Mouse (Mus musculus): ENCODE results near the gene Zfp148.
"Not testable (repeated sequence)": the region's sequence is repeated elsewhere in the genome, so short reads cannot be mapped to it uniquely, and the experiment has no call there.

The Zfp148 gene

DNA sequence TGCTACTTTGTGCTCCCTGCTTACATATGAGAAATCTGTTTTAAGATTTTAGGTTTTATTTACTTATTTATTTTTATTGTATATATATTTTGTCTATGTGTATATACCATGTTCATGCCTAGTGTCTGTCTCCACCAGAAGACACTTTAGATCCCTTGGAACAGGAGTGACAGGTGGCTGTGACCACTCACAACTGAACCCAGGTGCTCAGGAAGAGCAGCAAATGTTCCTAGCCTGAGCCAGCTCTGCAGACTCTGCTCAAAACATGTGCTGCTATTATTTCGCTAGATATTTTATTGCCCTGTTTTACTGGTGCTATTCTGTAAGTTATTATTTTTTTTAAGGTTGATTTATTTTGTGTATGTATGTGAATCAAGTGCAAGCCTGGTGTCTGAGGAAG is 78.5 kb downstream of the Zfp148 start:
- no peak for DNase-seq (ENCODE audit: low spot score in 2 of 2)

DNA sequence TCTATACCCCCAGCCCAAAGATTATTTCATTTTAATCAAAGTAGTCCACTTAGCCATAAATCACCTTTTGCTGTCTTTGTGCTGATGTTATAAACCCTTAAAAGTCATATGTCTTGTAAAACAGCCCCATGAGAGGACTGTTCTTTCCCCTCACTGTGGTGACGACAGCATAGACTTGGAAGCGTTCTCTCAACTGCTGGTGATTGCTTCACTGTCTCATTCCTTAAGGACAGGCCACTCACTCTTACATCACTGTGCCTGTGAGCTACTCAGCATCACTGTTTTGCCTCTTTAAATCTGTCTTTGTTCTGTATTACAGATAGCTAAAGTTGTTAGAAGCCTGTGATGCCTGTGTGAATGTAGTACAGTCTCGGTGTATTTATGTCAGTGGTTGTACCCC is 80.8 kb downstream of the Zfp148 start:
- no peak for DNase-seq (ENCODE audit: low spot score in 2 of 2)

DNA sequence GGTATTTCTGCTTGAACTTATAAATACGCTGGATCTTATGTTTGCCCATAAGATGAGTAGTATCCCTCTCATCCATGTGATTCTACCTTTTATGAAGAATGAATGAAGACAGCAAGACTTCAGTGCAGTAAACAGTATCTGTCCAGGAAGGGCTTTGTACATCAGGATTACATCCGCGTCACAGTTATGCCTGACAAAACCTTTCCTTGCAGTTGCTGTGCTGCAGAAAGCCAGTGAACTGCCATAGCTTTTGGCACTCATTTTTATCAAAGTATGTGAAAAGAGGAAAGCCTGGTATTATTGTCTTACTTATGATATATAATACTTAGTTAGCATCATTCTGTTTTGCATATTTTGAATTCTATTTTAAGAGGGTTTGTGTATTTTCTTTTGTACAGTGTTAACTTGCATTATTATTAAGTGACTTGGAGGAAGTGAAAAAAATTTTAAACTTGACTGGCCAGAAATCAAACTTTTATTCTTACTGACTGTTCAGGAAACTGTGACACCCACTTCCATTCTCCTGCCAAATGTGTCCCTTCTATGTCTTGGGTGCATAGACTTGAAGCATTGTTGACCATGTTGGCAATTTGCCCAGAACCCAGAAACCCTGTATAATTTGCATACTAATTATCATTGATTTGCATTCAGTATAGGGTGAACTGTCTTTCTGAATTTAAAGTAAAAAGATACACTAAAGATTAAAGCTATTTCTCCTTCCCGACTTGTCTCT is 84.0 kb downstream of the Zfp148 start:
- DNase-seq (ENCODE audit: low spot score in 2 of 2): no peak

DNA sequence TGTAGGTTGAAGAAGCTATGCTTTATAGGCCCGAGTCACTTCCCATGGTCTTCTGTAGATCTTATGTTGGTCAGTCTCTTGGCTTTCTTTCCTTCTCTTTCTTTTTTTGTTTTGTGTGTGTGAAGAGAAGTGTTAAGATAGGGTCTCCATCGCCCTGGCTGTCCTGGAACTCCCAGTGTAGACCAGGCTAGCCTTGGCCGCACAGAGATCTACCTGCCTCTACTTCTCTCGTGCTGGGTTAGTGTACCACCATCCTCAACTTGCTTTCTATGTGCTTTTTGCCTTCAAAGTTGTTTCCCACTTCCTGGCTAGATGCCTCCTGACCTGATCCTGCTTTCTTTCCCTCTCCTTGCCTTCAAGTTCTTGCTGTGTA is 84.6 kb downstream of the Zfp148 start:
- no peak for DNase-seq (ENCODE audit: low spot score in 2 of 2)

DNA sequence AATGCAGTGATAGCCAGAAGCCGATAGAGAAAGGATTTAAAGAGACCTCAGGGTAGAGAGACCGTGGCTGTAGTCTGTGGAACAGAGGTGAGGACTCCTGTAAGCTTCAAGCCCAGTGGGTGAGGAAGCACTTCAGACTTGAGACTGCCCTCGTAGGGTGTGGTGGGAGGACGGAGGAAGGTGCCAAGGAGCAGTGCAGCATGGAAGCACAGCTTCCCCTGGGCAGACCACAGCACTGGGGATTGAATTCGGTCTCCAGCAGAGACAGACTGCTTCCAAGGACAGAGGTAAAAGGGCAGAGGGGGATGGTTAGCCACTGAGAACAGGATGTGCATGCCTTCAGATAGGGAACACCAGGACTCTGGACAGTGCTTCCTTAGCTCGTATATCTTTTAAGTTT is 86.8 kb downstream of the Zfp148 start:
- DNase-seq (ENCODE audit: low spot score in 2 of 2): no peak

DNA sequence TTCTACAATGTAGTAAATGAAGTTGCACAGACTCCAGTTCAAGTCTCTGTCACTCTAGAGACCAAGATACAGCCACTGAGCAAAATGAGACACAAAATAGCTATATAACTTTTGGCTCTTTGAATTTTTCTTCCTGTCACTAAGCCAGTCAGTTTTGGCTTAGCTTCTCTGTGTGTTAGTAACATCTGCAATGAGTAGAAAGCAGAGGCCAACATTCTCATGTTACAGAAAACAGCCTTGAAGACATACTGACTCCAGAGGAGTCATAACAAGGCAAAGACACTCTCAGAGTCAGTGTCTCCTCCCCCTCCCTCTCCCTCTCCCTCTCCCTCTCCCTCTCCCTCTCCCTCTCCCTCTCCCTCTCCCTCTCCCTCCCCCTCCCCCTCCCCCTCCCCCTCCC is 89.3 kb downstream of the Zfp148 start:
- no peak for DNase-seq (ENCODE audit: low spot score in 2 of 2)

DNA sequence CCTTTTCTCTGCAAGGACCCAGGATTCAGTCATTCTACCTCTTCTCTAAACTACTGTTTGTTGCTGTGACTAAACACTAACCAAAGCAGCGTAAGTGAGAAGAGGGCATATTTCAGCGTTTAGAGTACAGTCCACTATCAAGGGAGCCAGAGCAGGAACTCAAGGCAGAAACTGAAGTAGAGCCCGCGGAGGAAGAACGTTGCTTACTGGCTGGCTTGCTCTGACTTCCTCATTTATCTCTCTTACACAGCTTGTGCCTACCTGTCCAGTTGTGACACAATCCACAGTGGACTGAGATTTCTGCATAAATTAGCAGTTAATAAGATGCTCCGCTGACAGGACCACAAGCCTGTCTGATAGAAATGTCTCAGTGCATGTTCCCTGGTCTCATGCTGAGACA is 93.7 kb downstream of the Zfp148 start:
- DNase-seq (ENCODE audit: low spot score in 2 of 2): no peak

DNA sequence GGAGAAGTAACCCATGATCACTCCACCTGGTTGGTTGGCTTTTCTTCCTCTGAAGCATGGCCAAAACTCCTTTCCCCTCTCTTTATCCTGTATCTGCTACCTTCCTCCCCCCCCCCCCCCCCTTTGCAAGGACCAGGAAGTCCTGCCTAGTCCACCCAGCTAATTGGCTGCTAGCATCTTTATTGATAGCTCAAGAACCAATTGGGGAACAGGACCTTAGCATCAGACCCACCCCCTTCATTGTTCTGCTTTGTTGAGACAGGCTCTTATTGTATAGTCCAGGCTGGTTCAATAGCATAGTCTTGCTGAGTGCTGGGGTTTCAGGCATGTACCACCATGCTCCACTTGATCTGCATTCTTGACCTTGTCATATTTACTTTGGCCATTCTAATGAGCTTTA is 99.3 kb downstream of the Zfp148 start:
- DNase-seq (ENCODE audit: low spot score in 2 of 2): no peak

DNA sequence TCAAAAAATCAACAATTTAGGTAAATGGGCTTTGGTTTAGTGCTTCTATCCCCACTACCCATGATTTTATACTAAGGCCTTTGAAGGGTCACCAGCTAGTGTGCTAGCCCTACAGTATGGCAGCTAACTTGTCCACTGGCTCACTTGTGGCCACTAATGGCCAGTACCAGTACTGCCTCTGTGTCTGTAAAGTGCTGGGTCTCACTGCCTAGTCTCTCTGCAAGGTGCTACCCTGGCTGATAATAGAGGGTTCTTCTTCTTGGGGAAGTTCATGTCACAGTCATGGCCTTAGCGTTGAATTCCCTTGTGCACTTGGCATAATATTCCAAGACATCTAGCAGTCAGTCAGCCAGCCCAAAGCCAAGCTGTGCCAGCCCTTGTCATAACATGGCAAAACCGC is 100.5 kb downstream of the Zfp148 start:
- DNase-seq (ENCODE audit: low spot score in 2 of 2): no peak

DNA sequence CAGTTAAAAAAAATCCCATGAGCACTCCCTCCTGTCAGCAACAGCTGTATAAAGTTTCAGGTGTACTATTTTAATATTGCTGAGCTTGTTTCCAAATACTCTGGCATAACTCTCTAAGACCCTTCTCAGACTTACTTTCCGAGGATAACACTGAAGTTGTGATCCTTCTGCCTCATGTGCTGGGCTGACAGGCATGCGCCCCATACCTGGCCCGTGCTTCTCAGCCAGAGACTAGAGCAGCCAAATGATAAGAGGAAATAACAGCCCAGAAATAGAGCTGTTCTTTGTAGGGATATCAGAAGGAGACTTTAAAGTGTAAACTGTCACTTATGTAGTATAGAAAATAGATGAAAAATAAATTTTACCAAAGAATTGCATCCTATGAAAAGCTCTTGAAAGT is 101.7 kb downstream of the Zfp148 start:
- DNase-seq (ENCODE audit: low spot score in 2 of 2): no peak

DNA sequence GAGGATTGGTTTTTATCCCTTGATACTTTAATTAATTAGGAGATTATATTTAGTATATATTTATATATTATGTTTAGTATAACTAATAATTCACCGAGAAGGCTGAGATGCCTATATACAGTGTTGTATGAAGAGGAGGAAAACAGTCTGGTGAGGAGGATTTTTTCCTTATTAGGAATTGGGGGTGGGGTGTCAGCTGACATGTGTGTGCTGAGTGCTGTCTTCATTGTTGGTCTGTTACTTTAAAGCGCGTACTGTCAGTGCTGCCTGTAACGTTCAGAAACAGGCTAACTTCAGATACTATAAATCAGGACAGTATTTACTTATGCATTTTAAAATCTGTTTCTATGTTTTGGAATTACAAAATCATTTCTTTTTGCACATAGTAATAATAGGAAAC is 107.1 kb downstream of the Zfp148 start:
- no peak for DNase-seq (ENCODE audit: low spot score in 2 of 2)

DNA sequence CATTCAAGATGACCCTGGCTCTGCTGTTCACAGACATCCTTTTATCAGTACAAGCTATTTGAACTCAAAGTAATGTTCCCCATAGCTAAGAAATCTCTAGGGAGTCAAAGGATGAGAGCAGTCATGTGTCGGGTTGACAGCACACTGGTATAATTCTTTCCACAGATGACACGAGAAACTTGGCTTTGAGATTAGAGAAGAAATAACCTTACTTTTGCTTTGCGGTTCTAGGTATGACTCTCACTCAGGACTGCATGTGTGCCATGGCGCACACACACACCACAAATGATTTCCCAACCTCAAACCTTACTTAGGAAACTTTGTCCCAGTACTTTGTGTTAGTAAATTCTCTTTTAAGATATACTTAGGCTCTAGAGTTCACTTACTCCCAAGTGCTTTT is 113.7 kb downstream of the Zfp148 start:
- DNase-seq (ENCODE audit: low spot score in 2 of 2): no peak

DNA sequence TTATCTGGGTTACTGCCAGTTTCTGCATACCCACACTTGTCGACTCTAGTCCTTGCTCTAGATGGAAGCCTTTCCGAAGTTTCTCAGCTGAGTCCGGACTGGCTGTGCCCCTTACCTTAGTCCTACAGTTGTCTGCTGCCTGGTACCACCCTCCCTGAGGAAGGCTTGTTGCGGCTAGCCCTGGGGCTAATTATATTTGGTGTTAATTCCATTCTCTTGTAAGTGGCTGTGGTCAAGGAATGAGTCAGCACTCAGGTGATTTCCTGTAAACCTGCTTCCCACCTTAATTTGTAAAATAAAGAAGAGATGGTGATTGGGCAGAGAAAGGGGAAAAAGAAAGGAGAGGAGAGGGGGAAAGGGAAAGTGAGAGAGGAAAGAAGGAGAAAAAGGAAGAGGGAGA is 127.4 kb downstream of the Zfp148 start:
- no peak for DNase-seq (ENCODE audit: low spot score in 2 of 2)

DNA sequence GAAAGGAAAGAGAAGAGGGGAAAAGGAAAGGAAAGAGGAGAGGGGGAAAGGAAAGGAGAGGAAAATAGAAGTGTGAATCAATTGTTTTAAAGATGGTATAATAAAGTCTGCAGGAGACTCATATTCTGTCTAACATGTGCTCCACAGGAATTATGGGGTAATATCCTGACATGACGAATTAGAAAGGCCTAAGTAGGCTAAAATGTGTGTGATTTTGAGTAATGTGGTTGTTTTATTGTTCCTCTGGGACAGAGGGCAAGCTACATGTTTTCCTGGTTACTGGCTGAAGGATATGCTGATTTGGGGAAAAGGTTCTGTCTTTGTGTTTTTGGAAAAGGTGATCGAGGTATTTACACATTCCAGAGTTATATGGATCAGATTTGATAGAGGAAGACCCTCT is 128.6 kb downstream of the Zfp148 start:
- not testable (repeated sequence) for DNase-seq (ENCODE audit: low spot score in 2 of 2)

DNA sequence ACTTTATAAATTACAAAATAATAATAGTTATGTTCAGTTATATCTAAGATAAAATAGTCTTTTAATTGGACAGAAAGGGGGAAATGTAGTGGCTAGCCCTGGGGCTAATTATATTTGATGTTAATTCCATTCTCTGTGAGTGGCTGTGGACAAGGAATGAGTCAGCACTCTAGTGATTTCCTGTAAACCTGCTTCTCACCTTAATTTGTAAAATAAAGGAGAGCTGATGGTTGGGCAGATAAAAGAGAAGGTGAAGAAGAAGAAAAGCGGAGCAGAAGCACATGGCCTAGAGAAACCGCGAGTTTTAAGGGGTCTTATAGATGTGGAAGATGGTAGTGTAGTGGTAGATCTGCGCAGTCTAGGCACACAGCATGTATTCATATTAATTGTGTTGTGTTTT is 130.2 kb downstream of the Zfp148 start:
- DNase-seq (ENCODE audit: low spot score in 2 of 2): not testable (repeated sequence)

DNA sequence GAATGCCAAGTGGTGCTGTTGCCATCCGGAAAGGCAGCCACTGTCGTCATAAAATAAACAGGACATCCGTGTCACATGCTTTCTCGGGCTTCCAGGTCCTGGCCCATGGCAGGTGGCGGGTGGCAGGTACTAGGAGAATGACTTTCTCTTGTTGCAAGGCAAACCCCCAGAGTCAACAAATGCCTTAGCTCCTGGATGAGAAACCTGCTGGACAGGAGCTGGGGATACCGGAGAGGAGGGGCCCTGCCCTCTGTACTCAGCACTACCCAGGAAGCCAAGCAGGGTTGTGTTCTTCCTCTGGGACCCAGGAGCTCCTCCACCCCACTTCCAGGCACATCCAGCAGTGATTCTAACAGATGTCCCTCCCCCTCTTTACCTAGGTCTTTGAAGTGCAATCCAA is 131.9 kb downstream of the Zfp148 start:
- DNase-seq (ENCODE audit: low spot score in 2 of 2): peak in 1 of 2 experiments; percentile 17

DNA sequence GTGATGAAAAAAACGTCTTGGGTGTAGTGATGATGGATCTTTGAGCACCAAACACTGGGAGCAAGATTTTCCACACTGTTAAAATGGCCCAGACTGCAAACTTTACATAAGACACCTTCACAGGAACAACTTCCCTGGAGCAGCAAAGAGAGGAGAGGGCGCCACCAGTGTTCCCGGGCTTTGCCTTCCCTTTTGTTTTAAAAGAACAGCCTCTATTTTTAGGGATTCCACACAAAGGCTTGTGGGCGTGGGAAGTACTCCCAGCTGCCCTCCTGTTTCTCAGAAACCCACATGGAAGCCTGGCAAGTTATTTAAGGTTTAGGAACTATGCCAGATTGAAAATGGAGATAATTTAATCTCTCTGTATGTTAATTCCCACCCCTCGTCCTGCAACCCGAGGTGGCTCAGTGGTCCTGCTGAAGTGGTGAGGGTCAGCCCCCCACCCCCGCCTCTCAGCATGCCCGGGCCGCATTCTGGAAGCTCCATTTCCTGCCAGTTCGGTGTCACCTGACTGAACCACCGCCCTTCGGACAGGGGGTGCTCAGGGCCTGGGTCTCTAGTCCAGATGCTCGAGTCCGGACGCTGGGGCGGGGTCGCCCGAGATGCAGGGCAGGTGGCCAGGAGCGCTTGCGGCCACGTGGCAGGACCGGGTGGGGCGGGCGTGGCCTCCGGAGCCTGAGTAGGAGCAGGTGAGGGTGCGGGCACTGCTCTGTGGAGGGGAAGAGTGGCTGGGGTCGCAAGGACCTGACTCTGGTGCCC is 136.3 kb downstream of the Zfp148 start, which contains the start of gene Slc12a8:
Gene Slc12a8 (plus strand): TSS at position 522 of the 759 bp plus-strand sequence.
- DNase-seq (ENCODE audit: low spot score in 2 of 2): peak; percentile 13 to 30

DNA sequence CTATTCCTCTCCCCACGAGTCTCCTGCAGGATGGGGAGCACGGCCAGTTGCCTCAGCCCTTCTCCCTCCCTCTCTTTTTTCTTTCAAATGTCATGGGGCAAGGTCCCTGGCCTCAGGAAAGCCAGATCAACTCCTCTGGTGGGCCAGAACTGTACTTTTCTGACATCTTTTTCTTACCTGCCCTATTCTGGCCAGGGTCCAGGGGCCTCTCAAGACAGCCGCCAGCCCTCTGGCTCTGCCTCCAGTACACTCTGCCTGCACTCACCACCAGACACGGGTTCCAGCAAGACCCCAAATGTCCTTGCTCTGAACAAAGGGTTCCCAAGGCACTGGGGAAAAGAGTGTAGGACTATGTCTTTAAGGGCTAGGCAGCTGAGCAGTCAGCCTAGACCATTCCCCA is 137.0 kb downstream of the Zfp148 start:
- no peak for DNase-seq (ENCODE audit: low spot score in 2 of 2)

DNA sequence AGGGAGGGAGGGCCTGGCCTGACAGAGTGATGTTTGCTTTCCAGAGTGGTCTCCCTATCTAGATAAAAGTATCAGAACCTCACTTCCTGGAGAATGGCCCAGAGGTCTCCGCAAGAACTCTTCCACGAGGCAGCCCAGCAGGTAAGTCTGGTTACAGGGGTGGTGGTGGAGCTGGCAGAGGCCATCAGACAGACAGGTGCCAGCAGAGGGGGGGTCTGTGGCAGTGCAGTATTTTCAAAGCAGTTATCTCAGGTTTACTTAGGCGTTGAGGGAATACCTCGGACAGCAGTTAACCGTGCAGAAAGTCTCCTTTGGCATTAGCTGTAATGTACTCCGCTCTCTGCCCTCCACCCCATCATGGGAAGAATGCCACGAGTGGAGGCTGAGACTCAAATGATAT is 137.6 kb downstream of the Zfp148 start:
- peak; percentile 28 to 46 for DNase-seq (ENCODE audit: low spot score in 2 of 2)

DNA sequence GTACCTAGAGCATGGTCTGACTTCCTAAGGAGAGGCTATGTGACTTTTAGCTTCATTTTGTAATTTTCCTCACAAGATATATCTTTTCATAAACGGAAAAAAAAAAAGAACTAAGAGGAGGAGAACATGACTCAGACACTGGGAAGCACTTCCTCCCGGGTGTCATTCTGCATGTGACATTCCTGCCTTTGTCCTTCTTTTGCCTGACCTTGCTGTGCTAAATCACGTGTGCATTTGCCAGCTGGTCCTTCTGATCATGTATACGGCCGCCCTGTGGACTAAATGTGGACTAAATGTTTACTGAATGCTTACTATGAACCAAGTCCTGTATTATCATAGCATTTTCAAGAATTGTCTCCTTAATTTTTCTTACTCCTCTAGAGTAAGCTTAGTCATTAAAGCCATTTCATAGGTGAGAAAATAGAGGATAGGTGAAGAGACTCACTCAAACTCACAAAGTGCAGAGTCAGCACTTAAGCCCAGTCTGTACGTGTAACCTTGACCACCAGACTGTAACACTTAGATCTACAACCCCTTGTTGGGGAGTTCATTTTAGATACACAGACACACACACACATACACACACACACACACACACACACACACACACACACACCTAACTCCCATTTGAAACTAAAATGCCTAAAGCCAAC is 139.4 kb downstream of the Zfp148 start:
- DNase-seq (ENCODE audit: low spot score in 2 of 2): no peak

DNA sequence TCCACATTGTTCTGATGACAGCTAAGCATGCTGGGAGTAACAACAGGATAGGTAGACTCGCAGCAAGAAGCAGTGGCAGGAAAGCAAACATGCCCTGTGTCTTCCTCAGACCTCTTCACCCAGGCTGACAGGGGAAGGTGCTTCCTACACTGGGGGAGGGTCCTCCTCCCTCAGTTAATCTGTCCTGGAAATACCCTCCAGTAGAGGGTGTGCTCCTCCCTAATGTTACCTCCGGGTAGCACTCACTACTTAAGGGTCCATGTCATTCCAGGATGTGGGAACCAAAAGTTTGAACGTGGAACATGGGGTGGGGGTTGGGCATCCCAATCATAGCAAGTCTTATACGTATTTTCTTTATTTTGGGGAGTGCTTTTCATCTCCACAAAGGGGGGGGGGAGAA is 141.9 kb downstream of the Zfp148 start:
- DNase-seq (ENCODE audit: low spot score in 2 of 2): no peak

DNA sequence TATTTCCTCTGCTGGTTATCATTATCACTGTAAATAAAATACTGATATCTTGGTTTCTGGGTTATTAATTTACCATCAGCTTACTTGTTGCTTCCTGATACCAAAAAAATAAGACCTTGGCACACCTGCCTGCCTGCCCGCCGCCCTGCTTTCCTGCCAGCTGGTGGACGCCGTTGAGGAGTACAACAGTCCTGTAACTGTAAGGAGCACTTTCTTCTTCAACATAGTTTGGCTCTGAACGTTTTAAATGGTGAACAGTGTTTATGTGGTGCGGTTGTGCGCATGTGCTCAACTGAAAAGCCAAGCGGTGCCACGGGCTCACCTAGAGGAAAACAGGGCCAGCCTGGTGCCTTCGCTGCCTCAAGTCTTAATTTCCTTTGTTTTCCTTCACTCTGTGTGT is 142.9 kb downstream of the Zfp148 start:
- no peak for DNase-seq (ENCODE audit: low spot score in 2 of 2)
